18 mouse cellular contexts compared by ENCODE assay signal in genomic region chr9:46998338-46998791, GRCm38 (mm10). TPM values are rescaled to one million over a fixed set of nuclear protein-coding genes. Genes with fewer than 3 reads are reported as not detected.
DNase-seq lines count a peak whose midpoint lies in the region; ATAC-seq lines count a peak whose summit lies in the region.
"Had no signal": no experiment of that assay in that cellular context is flagged by ENCODE, and none has a peak within 500 bp of the region (broad histone marks: within the 10 kb centered on the region; RNA-seq: fewer than 3 reads in every experiment).

TSS of gene Gm4791 (plus strand) at chr9:46998741.

- no peaks in the 10 kb centered on the region for H3K27me3 ChIP-seq in midbrain, embryonic 11.5 days (ENCODE audit: control insufficient read depth, insufficient read depth, low read length)
- H3K27me3 ChIP-seq in midbrain, embryonic 16.5 days (ENCODE audit: control insufficient read depth, insufficient read depth, low read depth, low read length), result no peaks in the 10 kb centered on the region
- H3K27me3 ChIP-seq in limb, embryonic 11.5 days (ENCODE audit: control insufficient read depth, insufficient read depth, low read length), result no peaks in the 10 kb centered on the region
- H3K27me3 ChIP-seq in heart, embryonic 11.5 days (ENCODE audit: control insufficient read depth, insufficient read depth, low read length), result no peaks in the 10 kb centered on the region
- H3K27me3 ChIP-seq: megakaryocyte, embryonic 14.5 days had no signal

- H3K4me2 ChIP-seq in midbrain, embryonic 11.5 days, result no peak within 1 kb of the TSS
- no peak within 1 kb of the TSS for H3K4me2 ChIP-seq in midbrain, embryonic 16.5 days (ENCODE audit: low read length)
- H3K4me2 ChIP-seq in limb, embryonic 11.5 days (ENCODE audit: low read depth, severe bottlenecking), result no peak within 1 kb of the TSS
- no peak within 1 kb of the TSS for H3K4me2 ChIP-seq in heart, embryonic 11.5 days
- H3K4me2 ChIP-seq: lung, embryonic 14.5 days had no signal

- no peak within 1 kb of the TSS for H3K27ac ChIP-seq in midbrain, embryonic 11.5 days (ENCODE audit: low read depth, low read length)
- no peak within 1 kb of the TSS for H3K27ac ChIP-seq in midbrain, embryonic 16.5 days (ENCODE audit: low read length)
- H3K27ac ChIP-seq in limb, embryonic 11.5 days (replicated peaks; ENCODE audit: low read depth, low read length), result no peak within 1 kb of the TSS
- no peak within 1 kb of the TSS for H3K27ac ChIP-seq in heart, embryonic 11.5 days (ENCODE audit: low read depth, low read length)

- no peaks in the 10 kb centered on the region for H3K36me3 ChIP-seq in midbrain, embryonic 11.5 days (ENCODE audit: control insufficient read depth, insufficient read depth, low read length)
- no peaks in the 10 kb centered on the region for H3K36me3 ChIP-seq in midbrain, embryonic 16.5 days (ENCODE audit: control insufficient read depth, insufficient read depth, low read length)
- H3K36me3 ChIP-seq in limb, embryonic 11.5 days (ENCODE audit: control insufficient read depth, insufficient read depth, low read length), result no peaks in the 10 kb centered on the region
- no peaks in the 10 kb centered on the region for H3K36me3 ChIP-seq in heart, embryonic 11.5 days (ENCODE audit: control insufficient read depth, insufficient read depth, low read length)

- H3K9me3 ChIP-seq in midbrain, embryonic 11.5 days (ENCODE audit: control insufficient read depth, low read length), result no peaks in the 10 kb centered on the region
- H3K9me3 ChIP-seq in midbrain, embryonic 16.5 days (replicated peaks; ENCODE audit: control insufficient read depth, low read length, poor library complexity, severe bottlenecking), result no peaks in the 10 kb centered on the region
- no peaks in the 10 kb centered on the region for H3K9me3 ChIP-seq in limb, embryonic 11.5 days (ENCODE audit: control insufficient read depth, low read length)
- no peaks in the 10 kb centered on the region for H3K9me3 ChIP-seq in heart, embryonic 11.5 days (replicated peaks; ENCODE audit: control insufficient read depth, low read length)

- WGBS in midbrain, embryonic 11.5 days, result 51% methylated on average over 5 of the region's 5 CpGs
- WGBS in midbrain, embryonic 16.5 days, result 52% methylated on average over 5 of the region's 5 CpGs
- WGBS in limb, embryonic 11.5 days, result 13% methylated on average over 5 of the region's 5 CpGs
- 46% methylated on average over 5 of the region's 5 CpGs for WGBS in heart, embryonic 11.5 days (ENCODE audit: insufficient replicate concordance)

- no peak within 1 kb of the TSS for H3K9ac ChIP-seq in midbrain, embryonic 11.5 days (ENCODE audit: low read length)
- no peak within 1 kb of the TSS for H3K9ac ChIP-seq in midbrain, embryonic 16.5 days (ENCODE audit: low read depth, low read length)
- H3K9ac ChIP-seq in limb, embryonic 11.5 days (ENCODE audit: low read length), result no peak within 1 kb of the TSS
- H3K9ac ChIP-seq in heart, embryonic 11.5 days (ENCODE audit: low read depth, low read length), result no peak within 1 kb of the TSS
- H3K9ac ChIP-seq: lung, embryonic 14.5 days had no signal

- ATAC-seq in midbrain, embryonic 11.5 days (ENCODE audit: low FRiP score), result no peak
- no peak for ATAC-seq in midbrain, embryonic 16.5 days
- ATAC-seq in limb, embryonic 11.5 days (ENCODE audit: insufficient number of reproducible peaks, low FRiP score, low TSS enrichment, low read depth), result 0 out of 2 replicates have a peak, but pooled peaks have one; percentile 31
- no peak for ATAC-seq in heart, embryonic 11.5 days (replicated peaks; ENCODE audit: insufficient number of reproducible peaks, low FRiP score, low TSS enrichment)
- no peak for ATAC-seq in granulocyte monocyte progenitor cell, adult 5-6 weeks (replicated peaks; ENCODE audit: poor library complexity, severe bottlenecking)

- no peaks in the 10 kb centered on the region for H3K4me1 ChIP-seq in midbrain, embryonic 11.5 days (ENCODE audit: control insufficient read depth, insufficient read depth, low read length)
- H3K4me1 ChIP-seq in midbrain, embryonic 16.5 days (ENCODE audit: control insufficient read depth, insufficient read depth, low read length), result no peaks in the 10 kb centered on the region
- H3K4me1 ChIP-seq in limb, embryonic 11.5 days (ENCODE audit: control insufficient read depth, insufficient read depth, low read length), result peaks cover 3% of the 10 kb centered on the region; the same call in 1 of the 2 replicates
- H3K4me1 ChIP-seq in heart, embryonic 11.5 days (ENCODE audit: control insufficient read depth, insufficient read depth, low read length), result no peaks in the 10 kb centered on the region
- H3K4me1 ChIP-seq: megakaryocyte, embryonic 14.5 days had no signal

- H3K4me3 ChIP-seq in midbrain, embryonic 11.5 days (ENCODE audit: low read depth, low read length), result no peak within 1 kb of the TSS
- no peak within 1 kb of the TSS for H3K4me3 ChIP-seq in midbrain, embryonic 16.5 days (ENCODE audit: low read depth, low read length)
- no peak within 1 kb of the TSS for H3K4me3 ChIP-seq in limb, embryonic 11.5 days (ENCODE audit: low read depth, low read length)
- H3K4me3 ChIP-seq in heart, embryonic 11.5 days (ENCODE audit: low read depth, low read length), result no peak within 1 kb of the TSS
- H3K4me3 ChIP-seq: megakaryocyte, embryonic 14.5 days had no signal

- peak; percentile 22 to 38 for DNase-seq in cerebellum, postnatal 14 days
- no peak for DNase-seq in cerebellum, postnatal 25 days
- peak; percentile 83 for DNase-seq in midbrain, embryonic 11.5 days (ENCODE audit: low spot score, missing footprints)
- DNase-seq in limb, embryonic 11.5 days (ENCODE audit: low spot score), result peak; percentile 31
- DNase-seq in retina, postnatal 1 day, result peak; percentile 69
- DNase-seq: cerebellum, adult 18-20 months; heart, adult 11 months; kidney, adult 18-20 months; liver; lung, embryonic 14.5 days; right cerebral cortex, postnatal 14 days had no signal

RNA-seq across cellular contexts. Expression of gene Gm4791, which starts in this region (rescaled TPM):
- not detected in 2 replicates for polyA plus RNA-seq in midbrain, embryonic 11.5 days (2014; fragmentation: Nextera tagmentation; extraction: Ambion mirVana)
- not detected in 2 replicates for polyA plus RNA-seq in midbrain, embryonic 16.5 days (2015; fragmentation: Nextera tagmentation; extraction: Ambion mirVana)
- not detected in 2 replicates for polyA plus RNA-seq in limb, embryonic 11.5 days (2014; fragmentation: Nextera tagmentation; extraction: Ambion mirVana)
- not detected in 2 replicates for polyA plus RNA-seq in heart, embryonic 11.5 days (2014; fragmentation: Nextera tagmentation; extraction: Ambion mirVana)
- not detected in 2 replicates for total RNA-seq in granulocyte monocyte progenitor cell, adult 5-6 weeks (2014; fragmentation: Nextera tagmentation)
- not detected in 2 replicates for total RNA-seq in granulocyte monocyte progenitor cell, adult 5-6 weeks (2017)
- total RNA-seq: heart, postnatal 25 days; layer of hippocampus, postnatal 10 days; neutrophil, adult 5-6 weeks had no signal
- polyA plus RNA-seq: lung, embryonic 14.5 days had no signal

Comparison
In these comparisons a context has a peak if more than half of its experiments do, and no peak if none do; other contexts are left out.
1. DNase-seq: peak in cerebellum, postnatal 14 days (2 of 2) and retina, postnatal 1 day (single experiment); none in cerebellum, postnatal 25 days (0 of 2).
2. Peak in DNase-seq in midbrain, embryonic 11.5 days; RNA of the gene not detected or under 1 TPM.
3. Peak in DNase-seq and ATAC-seq in limb, embryonic 11.5 days; RNA of the gene not detected or under 1 TPM.